Mouse (Mus musculus): ENCODE measurements around the gene Slit3. TPM values are rescaled to one million over a fixed set of nuclear protein-coding genes. Genes with fewer than 3 reads are reported as not detected.

Slit3 gene
- polyA plus RNA-seq, 1 experiment, result 6.4 TPM

DNA sequence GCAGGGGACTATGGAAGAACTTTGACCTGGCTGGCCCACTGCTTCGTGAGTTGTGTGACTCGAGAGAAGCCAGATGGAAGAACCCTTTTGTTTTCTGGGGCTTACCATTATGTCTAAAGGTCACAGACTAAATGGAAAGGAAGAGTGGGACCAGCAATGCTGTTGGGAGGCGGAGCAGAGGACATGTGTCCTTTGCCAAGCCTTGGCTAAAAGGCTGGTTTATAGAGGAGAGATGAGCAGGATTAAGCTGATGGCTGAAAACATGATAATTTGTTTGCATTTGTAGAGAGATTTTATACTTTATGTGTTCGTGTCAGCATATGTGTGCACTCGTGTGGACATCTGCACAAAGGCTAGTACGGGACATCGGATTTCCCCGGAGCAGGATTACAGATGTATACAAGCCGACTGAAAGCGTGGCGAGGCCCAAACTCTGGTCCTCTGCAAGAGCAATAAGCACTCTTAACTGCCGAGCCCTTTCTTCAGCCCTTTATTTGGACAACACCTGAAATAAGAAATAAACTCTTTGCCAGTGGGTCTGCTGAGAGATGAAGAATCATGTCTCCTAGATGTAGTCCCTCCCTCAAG, 197.5 kb downstream of the Slit3 start:
- Histone ChIP-seq H3K27ac (ENCODE audit: control insufficient read depth, insufficient read depth, low read length) (no peak overlapping the region), H3K27me3 (ENCODE audit: control insufficient read depth, insufficient read depth, low read length) (no peaks in the 10 kb centered on the region), H3K4me1 (replicated peaks; ENCODE audit: control insufficient read depth, insufficient read depth, low read length) (peaks cover 3% of the 10 kb centered on the region; the same call in 1 of the 2 replicates), H3K4me3 (ENCODE audit: control insufficient read depth, insufficient read depth, low read length) (no peak overlapping the region), H3K36me3 (ENCODE audit: control insufficient read depth, insufficient read depth, low read length) (no peaks in the 10 kb centered on the region)
- TF ChIP-seq CTCF (IDR thresholded peaks at IDR 0.05; ENCODE audit: borderline replicate concordance, control insufficient read depth, extremely low read depth, insufficient read depth, low read length, poor library complexity) (no peak), POLR2A (IDR thresholded peaks at IDR 0.05; ENCODE audit: control insufficient read depth, extremely low read depth, insufficient read depth, low read length, poor library complexity) (no peak)
- DNase-seq, result no peak
- WGBS, result 95% methylated on average over 12 of the region's 12 CpGs

GRCm38 (mm10) chr11:35320518-35320917, 199.5 kb downstream of the Slit3 start:
- 89% methylated on average over 3 of the region's 3 CpGs for WGBS
- H3K27me3 ChIP-seq (ENCODE audit: control insufficient read depth, insufficient read depth, low read length), result no peaks in the 10 kb centered on the region
- H3K4me3 ChIP-seq (ENCODE audit: control insufficient read depth, insufficient read depth, low read length), result no peak overlapping the region
- no peaks in the 10 kb centered on the region for H3K36me3 ChIP-seq (ENCODE audit: control insufficient read depth, insufficient read depth, low read length)
- peaks cover 17% of the 10 kb centered on the region for H3K4me1 ChIP-seq (replicated peaks; ENCODE audit: control insufficient read depth, insufficient read depth, low read length)
- TF ChIP-seq POLR2A (IDR thresholded peaks at IDR 0.05; ENCODE audit: control insufficient read depth, extremely low read depth, insufficient read depth, low read length, poor library complexity) (no peak), CTCF (IDR thresholded peaks at IDR 0.05; ENCODE audit: borderline replicate concordance, control insufficient read depth, extremely low read depth, insufficient read depth, low read length, poor library complexity) (no peak)
- H3K27ac ChIP-seq (ENCODE audit: control insufficient read depth, insufficient read depth, low read length), result no peak overlapping the region
- no peak for DNase-seq

DNA sequence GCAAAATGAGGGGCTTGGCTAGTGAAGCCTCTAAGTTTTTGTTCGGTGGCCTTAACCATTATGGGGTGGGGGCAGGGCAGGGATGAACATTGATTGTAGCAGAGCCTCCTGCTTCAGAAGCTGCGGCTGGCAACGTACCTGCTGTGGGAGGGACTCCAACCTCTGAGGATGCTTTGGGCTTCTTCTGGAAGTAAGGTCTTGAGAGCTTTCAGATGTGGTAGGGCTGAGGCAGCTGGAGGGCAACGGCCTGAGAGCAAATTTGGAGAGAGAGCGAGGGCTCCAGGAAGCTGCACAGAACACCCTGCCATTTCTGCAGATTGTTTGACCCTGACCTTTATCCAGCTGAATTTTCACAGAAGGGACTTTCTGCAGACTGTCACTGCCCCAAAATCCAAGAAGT, 203.4 kb downstream of the Slit3 start:
- no peak for TF ChIP-seq CTCF (IDR thresholded peaks at IDR 0.05; ENCODE audit: borderline replicate concordance, control insufficient read depth, extremely low read depth, insufficient read depth, low read length, poor library complexity)
- no peak for TF ChIP-seq POLR2A (IDR thresholded peaks at IDR 0.05; ENCODE audit: control insufficient read depth, extremely low read depth, insufficient read depth, low read length, poor library complexity)
- WGBS, result 33% methylated on average over 5 of the region's 5 CpGs

GRCm38 (mm10) chr11:35325131-35325995, 204.3 kb downstream of the Slit3 start:
- Histone ChIP-seq H3K27me3 (ENCODE audit: control insufficient read depth, insufficient read depth, low read length) (no peaks in the 10 kb centered on the region), H3K4me3 (ENCODE audit: control insufficient read depth, insufficient read depth, low read length) (no peak overlapping the region), H3K36me3 (ENCODE audit: control insufficient read depth, insufficient read depth, low read length) (no peaks in the 10 kb centered on the region), H3K27ac (ENCODE audit: control insufficient read depth, insufficient read depth, low read length) (peak overlapping the region; percentile 98), H3K4me1 (replicated peaks; ENCODE audit: control insufficient read depth, insufficient read depth, low read length) (peaks cover 40% of the 10 kb centered on the region)
- TF ChIP-seq POLR2A (IDR thresholded peaks at IDR 0.05; ENCODE audit: control insufficient read depth, extremely low read depth, insufficient read depth, low read length, poor library complexity) (no peak), CTCF (IDR thresholded peaks at IDR 0.05; ENCODE audit: borderline replicate concordance, control insufficient read depth, extremely low read depth, insufficient read depth, low read length, poor library complexity) (no peak)
- WGBS, result 61% methylated on average over 10 of the region's 10 CpGs
- DNase-seq, result peak; percentile 29

More for the DNA sequence above, 203.4 kb downstream of the Slit3 start:
- peaks cover 37% of the 10 kb centered on the region for H3K4me1 ChIP-seq (replicated peaks; ENCODE audit: control insufficient read depth, insufficient read depth, low read length)
- peak; percentile 57 for DNase-seq
- no peaks in the 10 kb centered on the region for H3K27me3 ChIP-seq (ENCODE audit: control insufficient read depth, insufficient read depth, low read length)
- H3K4me3 ChIP-seq (ENCODE audit: control insufficient read depth, insufficient read depth, low read length), result no peak overlapping the region
- H3K36me3 ChIP-seq (ENCODE audit: control insufficient read depth, insufficient read depth, low read length), result no peaks in the 10 kb centered on the region
- peak overlapping the region; percentile 78 for H3K27ac ChIP-seq (ENCODE audit: control insufficient read depth, insufficient read depth, low read length)

GRCm38 (mm10) chr11:35326346-35326745, 205.3 kb downstream of the Slit3 start:
- Histone ChIP-seq H3K4me1 (replicated peaks; ENCODE audit: control insufficient read depth, insufficient read depth, low read length) (peaks cover 37% of the 10 kb centered on the region), H3K36me3 (ENCODE audit: control insufficient read depth, insufficient read depth, low read length) (no peaks in the 10 kb centered on the region), H3K27me3 (ENCODE audit: control insufficient read depth, insufficient read depth, low read length) (no peaks in the 10 kb centered on the region), H3K4me3 (ENCODE audit: control insufficient read depth, insufficient read depth, low read length) (no peak overlapping the region), H3K27ac (ENCODE audit: control insufficient read depth, insufficient read depth, low read length) (peak overlapping the region; percentile 98)
- no peak for TF ChIP-seq CTCF (IDR thresholded peaks at IDR 0.05; ENCODE audit: borderline replicate concordance, control insufficient read depth, extremely low read depth, insufficient read depth, low read length, poor library complexity)
- no peak for TF ChIP-seq POLR2A (IDR thresholded peaks at IDR 0.05; ENCODE audit: control insufficient read depth, extremely low read depth, insufficient read depth, low read length, poor library complexity)
- peak; percentile 69 for DNase-seq
- 12% methylated on average over 3 of the region's 3 CpGs for WGBS

GRCm38 (mm10) chr11:35327899-35328298, 206.9 kb downstream of the Slit3 start:
- whole genome bisulfite sequencing, result 93% methylated on average over 1 of the region's 1 CpGs
- DNase-seq, result no peak
- Histone ChIP-seq H3K27ac (ENCODE audit: control insufficient read depth, insufficient read depth, low read length) (peak overlapping the region; percentile 16), H3K27me3 (ENCODE audit: control insufficient read depth, insufficient read depth, low read length) (no peaks in the 10 kb centered on the region), H3K4me3 (ENCODE audit: control insufficient read depth, insufficient read depth, low read length) (no peak overlapping the region), H3K36me3 (ENCODE audit: control insufficient read depth, insufficient read depth, low read length) (no peaks in the 10 kb centered on the region), H3K4me1 (replicated peaks; ENCODE audit: control insufficient read depth, insufficient read depth, low read length) (peaks cover 37% of the 10 kb centered on the region)
- no peak for TF ChIP-seq POLR2A (IDR thresholded peaks at IDR 0.05; ENCODE audit: control insufficient read depth, extremely low read depth, insufficient read depth, low read length, poor library complexity)
- TF ChIP-seq CTCF (IDR thresholded peaks at IDR 0.05; ENCODE audit: borderline replicate concordance, control insufficient read depth, extremely low read depth, insufficient read depth, low read length, poor library complexity), result no peak

Data from thymus, adult 2 months (tissue).